Mouse (Mus musculus): ENCODE measurements around the gene Aamp.

DNA sequence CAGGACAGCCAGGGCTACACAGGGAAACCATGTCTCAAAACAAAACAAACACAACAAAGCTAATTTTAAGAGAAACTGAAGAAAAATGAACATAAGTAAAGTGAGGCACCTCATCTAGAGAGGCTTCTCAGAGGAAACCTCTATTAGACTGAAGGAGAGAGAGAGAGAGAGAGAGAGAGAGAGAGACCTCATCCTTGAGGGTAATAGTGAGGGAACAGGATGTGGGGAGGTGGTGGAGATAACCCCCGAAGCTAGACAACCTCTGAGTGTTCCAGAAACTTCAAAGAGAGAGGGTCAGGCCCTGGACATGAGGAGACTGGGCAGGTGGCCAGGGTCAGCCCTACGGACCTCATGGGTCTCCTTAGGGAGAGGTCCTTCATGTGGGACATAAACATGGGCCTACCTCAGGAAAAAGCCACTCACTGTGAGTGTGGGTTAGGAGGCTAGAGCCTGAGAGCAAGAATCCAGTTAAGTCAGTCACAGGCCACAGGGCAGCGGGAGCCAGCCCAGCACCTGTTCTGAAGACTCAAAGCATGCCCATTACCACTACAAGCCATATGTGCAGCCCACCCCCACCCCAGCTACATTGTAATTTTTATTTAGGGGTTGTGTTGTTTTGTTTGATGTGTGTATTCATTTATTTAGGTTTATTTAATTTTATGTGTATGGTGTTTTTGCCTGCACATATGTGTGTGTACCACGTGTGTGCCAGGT lies 31.7 kb upstream of the Aamp start:
- TF ChIP-seq POLR2A (IDR thresholded peaks at IDR 0.05; ENCODE audit: extremely low read depth, insufficient read depth, low read length) (no peak), CTCF (IDR thresholded peaks at IDR 0.05; ENCODE audit: low read depth, low read length) (no peak)
